Mouse (Mus musculus): Measurements from ENCODE around the gene Tcf7l2.

GRCm38 (mm10) chr19:55761086-55761485 is 19.5 kb downstream of the Tcf7l2 start:
- TF ChIP-seq POLR2A (IDR thresholded peaks at IDR 0.05; ENCODE audit: control insufficient read depth, low read depth, low read length) (no peak), CTCF (IDR thresholded peaks at IDR 0.05; ENCODE audit: control insufficient read depth, insufficient read depth, insufficient replicate concordance, low read depth, low read length) (no peak)

All from testis, adult 2 months (tissue).